Mouse (Mus musculus) heart, embryonic 14.5 days (tissue): Measurements from ENCODE around the gene Map2k5. TPM values are rescaled to one million over a fixed set of nuclear protein-coding genes. Genes with fewer than 3 reads are reported as not detected.

Experiments
- ATAC-seq: fragments of 200-750 bp; cut with Nextera tagmentation; 2 replicates; pipeline ENCODE4 v1.8.0; 2017; ENCODE audit warnings: low read depth, moderate TSS enrichment; ENCODE audit not compliant: insufficient number of reproducible peaks, insufficient read depth, low FRiP score
- H3K27ac ChIP-seq, 2 experiments: fragments of 200-500 bp in 1 of 2; fragments of 300-500 bp in 1 of 2; sonication (generic) in 1 of 2; replicated peaks in 1 of 2; 2 replicates each; pipeline ENCODE4 v1.5.1; 2012 to 2014; ENCODE audit warnings: low read depth in 2 of 2, low read length in 2 of 2, control low read depth in 1 of 2, mild to moderate bottlenecking in 1 of 2, mixed read lengths in 1 of 2; ENCODE audit not compliant: control insufficient read depth in 1 of 2, insufficient read depth in 1 of 2
- H3K27me3 ChIP-seq: fragments of 300-500 bp; sonication (generic); 2 replicates; pipeline ENCODE4 v1.6.1; 2014; ENCODE audit warnings: mild to moderate bottlenecking, low read length, control low read depth; ENCODE audit not compliant: control insufficient read depth, insufficient read depth
- H3K36me3 ChIP-seq: fragments of 300-500 bp; sonication (generic); 2 replicates; pipeline ENCODE4 v1.6.1; 2014; ENCODE audit warnings: mild to moderate bottlenecking, control low read depth, low read length, mixed read lengths; ENCODE audit not compliant: control insufficient read depth, insufficient read depth
- H3K4me1 ChIP-seq, 2 experiments: fragments of 200-500 bp in 1 of 2; fragments of 300-500 bp in 1 of 2; sonication (generic) in 1 of 2; 2 replicates each; pipeline ENCODE4 v1.6.1; 2012 to 2014; ENCODE audit warnings: low read length in 2 of 2, control low read depth in 1 of 2, mixed read lengths in 1 of 2; ENCODE audit not compliant: control insufficient read depth in 2 of 2, insufficient read depth in 2 of 2
- H3K4me2 ChIP-seq: fragments of 300-500 bp; sonication (generic); 2 replicates; pipeline ENCODE4 v1.6.1; 2014; ENCODE audit warnings: mild to moderate bottlenecking, low read length
- H3K4me3 ChIP-seq, 2 experiments: fragments of 200-500 bp in 1 of 2; fragments of 300-500 bp in 1 of 2; sonication (generic) in 1 of 2; 2 replicates each; pipeline ENCODE4 v1.5.1; 2012 to 2014; ENCODE audit warnings: low read length in 2 of 2, mild to moderate bottlenecking in 2 of 2, control low read depth in 1 of 2, low read depth in 1 of 2, moderate library complexity in 1 of 2; ENCODE audit not compliant: control insufficient read depth in 1 of 2, insufficient read depth in 1 of 2
- H3K9ac ChIP-seq: fragments of 300-500 bp; sonication (generic); 2 replicates; pipeline ENCODE4 v1.6.1; 2014; ENCODE audit warnings: mild to moderate bottlenecking, low read length
- H3K9me3 ChIP-seq: fragments of 300-500 bp; sonication (generic); 2 replicates; pipeline ENCODE4 v1.6.1; 2016; ENCODE audit warnings: low read length, control low read depth; ENCODE audit not compliant: control insufficient read depth
- WGBS: fragments of 180-500 bp; shearing (Covaris S2); extraction: QIAGEN DNeasy Blood & Tissue Kit; methylation state at CpG from one replicate; pipeline ENCODE4 v1.1.7; 2014; 5-methylcytosine and 5-hydroxymethylcytosine counted together
- polyA plus RNA-seq: library from polyadenylated mRNA; unstranded; fragments of >200 nt; fragmentation: Nextera tagmentation; extraction: Ambion mirVana; gene quantifications from 2 replicates; pipeline ENCODE4 v1.2.1, GENCODE M21; 2014

The Map2k5 gene
- polyA plus RNA-seq, 1 experiment from 2014 or later: 32.5 TPM

DNA sequence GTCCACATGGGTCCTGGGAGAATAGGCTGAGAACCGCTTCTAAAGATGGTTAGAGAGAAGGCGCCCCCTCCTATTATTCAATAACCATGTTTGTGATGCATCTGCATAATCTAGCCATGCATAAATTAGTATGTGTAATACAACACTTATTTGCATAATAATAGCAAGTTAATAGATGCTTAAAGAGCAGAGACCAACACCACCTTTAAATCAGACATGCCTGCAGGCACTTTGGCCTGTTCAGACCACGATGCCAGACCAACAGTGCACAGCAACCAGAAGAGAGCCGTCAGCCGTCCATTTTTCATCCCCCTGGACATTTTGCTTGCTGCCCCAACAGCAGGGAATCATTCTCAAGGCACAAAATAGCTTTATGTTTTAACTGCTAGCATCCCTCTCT lies 143.3 kb downstream of the Map2k5 start:
- no peak overlapping the region for H3K27ac ChIP-seq
- no peak overlapping the region for H3K9ac ChIP-seq
- H3K36me3 ChIP-seq: peaks cover 7% of the 10 kb centered on the region; the same call in 1 of the 2 replicates
- H3K9me3 ChIP-seq: no peaks in the 10 kb centered on the region
- H3K4me3 ChIP-seq: no peak overlapping the region
- H3K27me3 ChIP-seq: no peaks in the 10 kb centered on the region
- no peak overlapping the region for H3K4me2 ChIP-seq
- 90% methylated on average over 5 of the region's 5 CpGs for WGBS
- H3K4me1 ChIP-seq: no peaks in the 10 kb centered on the region
- ATAC-seq: no peak

DNA sequence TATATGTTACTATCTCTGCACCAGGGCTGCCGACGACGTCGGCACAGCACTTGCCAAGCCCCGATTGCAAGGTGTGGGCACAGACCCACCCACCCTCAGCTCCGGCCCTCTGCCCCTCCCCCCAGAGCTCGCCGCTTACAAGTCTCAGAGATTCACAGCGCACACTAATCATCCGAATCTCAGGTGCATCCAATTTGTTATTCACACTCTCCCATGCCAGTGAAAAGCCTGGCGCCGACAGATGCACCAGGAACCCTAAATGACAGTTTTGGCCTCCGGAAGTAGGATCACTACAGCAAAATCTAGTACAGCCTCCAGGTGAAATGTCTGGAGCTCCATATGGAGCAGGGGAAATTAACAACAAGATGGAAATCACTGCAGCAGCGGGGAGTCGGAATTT lies 147.4 kb downstream of the Map2k5 start:
- 80% methylated on average over 15 of the region's 15 CpGs for WGBS
- ATAC-seq: no peak
- Histone ChIP-seq H3K4me2 (no peak overlapping the region), H3K4me1 (no peaks in the 10 kb centered on the region; a peak in 1 of 4 replicates), H3K36me3 (peaks cover 7% of the 10 kb centered on the region; the same call in 1 of the 2 replicates), H3K27me3 (no peaks in the 10 kb centered on the region), H3K4me3 (no peak overlapping the region), H3K9me3 (no peaks in the 10 kb centered on the region), H3K27ac (no peak overlapping the region), H3K9ac (no peak overlapping the region)

DNA sequence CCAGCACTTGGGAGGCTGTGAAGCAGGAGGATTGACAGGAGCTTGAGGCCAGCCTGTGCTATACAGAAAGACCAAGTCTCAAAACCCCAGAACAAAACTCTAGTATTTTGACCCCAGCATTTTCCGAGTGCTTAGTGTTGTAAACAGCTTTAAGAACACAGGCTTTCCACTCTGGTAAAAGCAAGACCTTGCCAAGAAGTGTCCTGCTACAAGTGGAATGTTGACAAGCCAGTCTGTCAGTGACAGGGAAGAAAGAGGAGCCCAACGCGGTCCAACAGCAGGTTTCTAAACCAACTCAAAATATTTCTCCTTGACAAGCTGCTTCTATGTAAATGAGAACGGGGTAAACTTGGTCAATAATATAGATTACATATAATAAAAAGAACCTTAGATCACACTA lies 148.6 kb downstream of the Map2k5 start:
- no peak overlapping the region for H3K9ac ChIP-seq
- no peaks in the 10 kb centered on the region; a peak in 1 of 4 replicates for H3K4me1 ChIP-seq
- peaks cover 7% of the 10 kb centered on the region; the same call in 1 of the 2 replicates for H3K36me3 ChIP-seq
- H3K4me3 ChIP-seq: no peak overlapping the region
- H3K9me3 ChIP-seq: no peaks in the 10 kb centered on the region
- H3K4me2 ChIP-seq: no peak overlapping the region
- ATAC-seq: no peak
- WGBS: 40% methylated on average over 4 of the region's 4 CpGs
- H3K27me3 ChIP-seq: no peaks in the 10 kb centered on the region
- H3K27ac ChIP-seq: no peak overlapping the region

DNA sequence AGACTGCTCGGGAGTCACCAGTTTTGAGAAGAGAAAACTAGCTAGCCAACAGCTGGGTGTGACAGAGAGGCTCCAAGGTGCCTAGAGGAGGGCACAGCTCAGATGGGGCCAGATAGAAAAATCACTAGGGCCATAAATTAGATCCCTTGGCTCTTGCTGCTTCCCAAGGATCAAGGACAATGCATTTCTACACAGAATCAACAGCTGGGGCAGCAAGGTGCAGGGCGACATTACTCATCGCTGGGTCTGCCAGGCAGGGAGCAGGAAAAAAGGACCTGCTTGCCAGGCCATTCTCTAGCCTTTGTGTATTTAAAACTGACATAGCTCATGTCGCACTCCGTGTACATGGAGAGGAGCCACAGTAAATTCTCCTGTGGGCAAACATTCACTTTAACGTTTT lies 155.5 kb downstream of the Map2k5 start:
- Histone ChIP-seq H3K27ac (no peak overlapping the region), H3K9ac (no peak overlapping the region), H3K4me1 (no peaks in the 10 kb centered on the region), H3K4me2 (no peak overlapping the region), H3K9me3 (no peaks in the 10 kb centered on the region), H3K36me3 (peaks cover 12% of the 10 kb centered on the region), H3K4me3 (no peak overlapping the region), H3K27me3 (no peaks in the 10 kb centered on the region)
- no peak for ATAC-seq
- WGBS: 81% methylated on average over 6 of the region's 6 CpGs

DNA sequence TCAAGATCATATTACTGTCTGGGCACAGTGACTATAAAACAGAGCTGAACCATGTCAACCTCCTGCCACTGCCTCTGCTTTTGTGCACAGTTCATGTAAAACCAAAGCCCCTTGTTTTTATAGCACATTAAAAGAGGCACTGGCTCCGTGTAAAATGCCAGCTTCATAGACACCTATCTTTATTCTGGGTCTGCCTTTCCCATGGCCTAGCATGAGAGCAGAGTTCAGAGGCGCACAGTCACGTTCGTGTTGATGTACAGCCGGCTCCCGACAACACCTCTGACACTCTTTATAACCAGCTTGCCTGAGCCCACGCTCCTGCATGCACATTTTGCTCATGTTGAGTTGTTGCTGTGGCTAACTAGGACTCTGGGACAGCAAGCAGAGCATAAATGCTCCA lies 157.9 kb downstream of the Map2k5 start:
- 80% methylated on average over 7 of the region's 7 CpGs for WGBS
- Histone ChIP-seq H3K4me1 (no peaks in the 10 kb centered on the region), H3K27me3 (no peaks in the 10 kb centered on the region), H3K4me3 (no peak overlapping the region), H3K27ac (no peak overlapping the region), H3K9me3 (no peaks in the 10 kb centered on the region), H3K4me2 (no peak overlapping the region), H3K36me3 (peaks cover 24% of the 10 kb centered on the region), H3K9ac (no peak overlapping the region)
- ATAC-seq: no peak

DNA sequence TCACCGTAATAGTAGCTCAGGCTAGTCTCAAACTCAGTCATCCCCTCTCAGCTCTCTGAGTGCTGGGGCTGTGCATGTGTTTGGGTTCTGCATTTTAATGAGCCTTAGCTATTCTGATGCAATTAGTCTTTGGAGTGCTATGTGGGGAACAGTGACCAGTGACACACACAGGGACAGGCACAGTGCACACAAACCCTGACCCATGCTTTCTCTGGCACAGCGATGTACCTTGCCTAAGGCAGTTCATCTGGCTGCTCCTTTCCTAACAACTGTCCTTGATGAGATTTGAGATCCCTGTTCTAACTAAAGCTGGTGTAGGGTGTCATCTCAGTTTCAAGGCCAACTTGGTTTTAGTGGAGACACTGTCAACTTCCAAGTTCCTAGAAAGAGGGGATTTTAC lies 162.7 kb downstream of the Map2k5 start:
- no peak for ATAC-seq
- Histone ChIP-seq H3K27ac (no peak overlapping the region), H3K36me3 (peaks cover 23% of the 10 kb centered on the region), H3K4me3 (no peak overlapping the region), H3K9me3 (no peaks in the 10 kb centered on the region), H3K27me3 (no peaks in the 10 kb centered on the region), H3K4me1 (no peaks in the 10 kb centered on the region), H3K4me2 (no peak overlapping the region), H3K9ac (no peak overlapping the region)
- WGBS: 94% methylated on average over 2 of the region's 2 CpGs

DNA sequence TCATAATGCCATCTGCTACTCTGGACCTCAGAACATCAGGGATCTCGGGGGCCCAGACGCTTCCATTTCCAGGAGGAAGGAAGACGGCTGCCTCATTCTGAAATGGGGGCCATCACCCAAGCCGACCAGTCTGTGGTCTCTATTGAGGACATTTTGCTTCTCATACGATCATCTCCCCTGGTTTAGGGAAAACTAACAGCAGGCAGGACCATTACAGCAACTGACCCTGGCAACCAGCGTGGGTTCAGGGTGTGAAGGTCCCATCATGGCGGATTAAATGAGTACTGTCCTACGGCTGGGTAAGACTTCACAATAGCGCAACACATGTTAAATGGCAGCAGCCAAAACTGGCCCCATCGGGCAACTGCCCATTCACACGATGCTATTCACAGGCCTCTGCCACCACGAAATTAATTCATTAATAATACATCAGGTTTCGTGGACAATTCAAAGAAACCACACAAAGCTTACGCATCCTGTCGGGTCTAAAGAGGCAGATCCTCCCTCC lies 170.9 kb downstream of the Map2k5 start:
- ATAC-seq: no peak
- Histone ChIP-seq H3K9ac (no peak overlapping the region), H3K4me2 (no peak overlapping the region), H3K36me3 (peaks cover 3% of the 10 kb centered on the region; the same call in 1 of the 2 replicates), H3K27me3 (no peaks in the 10 kb centered on the region), H3K27ac (no peak overlapping the region), H3K9me3 (peaks cover 3% of the 10 kb centered on the region; the same call in 1 of the 2 replicates), H3K4me3 (no peak overlapping the region), H3K4me1 (no peaks in the 10 kb centered on the region)
- WGBS: 92% methylated on average over 15 of the region's 15 CpGs

DNA sequence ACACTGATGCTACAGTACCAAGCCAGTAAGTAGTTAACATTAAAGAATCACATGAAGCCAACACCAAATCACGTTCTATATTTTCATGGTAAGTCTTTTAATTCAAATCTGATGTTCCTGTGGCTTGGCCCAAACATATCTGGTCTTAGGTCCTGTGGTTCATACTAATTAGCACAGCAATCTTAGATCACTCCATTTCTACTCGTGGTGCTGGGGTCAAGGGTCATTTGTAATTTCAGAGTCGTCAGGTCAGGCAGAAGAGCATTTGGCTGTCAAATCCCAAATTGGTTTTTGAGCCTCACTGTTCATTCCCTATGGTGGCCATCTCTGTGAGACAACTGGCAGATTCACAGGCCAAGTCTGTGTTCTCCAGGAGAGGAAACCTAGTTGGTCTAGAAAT lies 174.2 kb downstream of the Map2k5 start:
- no peak for ATAC-seq
- 85% methylated on average over 3 of the region's 3 CpGs for WGBS
- Histone ChIP-seq H3K27ac (no peak overlapping the region), H3K9me3 (peaks cover 4% of the 10 kb centered on the region; the same call in 1 of the 2 replicates), H3K4me2 (no peak overlapping the region), H3K27me3 (no peaks in the 10 kb centered on the region), H3K9ac (no peak overlapping the region), H3K4me1 (peaks cover 0 to 3% of the 10 kb centered on the region in 2 experiments; a peak in 1 of 4 replicates), H3K4me3 (no peak overlapping the region), H3K36me3 (peaks cover 5% of the 10 kb centered on the region; the same call in 1 of the 2 replicates)
